Mouse (Mus musculus) left cerebral cortex, postnatal 4 days (tissue): Measurements from ENCODE around the gene Rpl7l1. TPM values are rescaled to one million over a fixed set of nuclear protein-coding genes. Genes with fewer than 3 reads are reported as not detected.

Source experiments
- DNase-seq: peaks from one replicate; pipeline ENCODE4 v3.0.0-alpha.2; 2022
- intact Hi-C: fragments of 180-260 bp; cut with DNase I; formaldehyde crosslinking; loops from one replicate; pipeline ENCODE4 v1.15.1; 2025
- total RNA-seq, 2 experiments: library from RNA; stranded (reverse); gene quantifications; 2 replicates each; pipeline ENCODE4 v1.2.3; 2021

Gene Rpl7l1
- total RNA-seq, 2 experiments from 2014 or later: 47.3 to 58.3 TPM

DNA sequence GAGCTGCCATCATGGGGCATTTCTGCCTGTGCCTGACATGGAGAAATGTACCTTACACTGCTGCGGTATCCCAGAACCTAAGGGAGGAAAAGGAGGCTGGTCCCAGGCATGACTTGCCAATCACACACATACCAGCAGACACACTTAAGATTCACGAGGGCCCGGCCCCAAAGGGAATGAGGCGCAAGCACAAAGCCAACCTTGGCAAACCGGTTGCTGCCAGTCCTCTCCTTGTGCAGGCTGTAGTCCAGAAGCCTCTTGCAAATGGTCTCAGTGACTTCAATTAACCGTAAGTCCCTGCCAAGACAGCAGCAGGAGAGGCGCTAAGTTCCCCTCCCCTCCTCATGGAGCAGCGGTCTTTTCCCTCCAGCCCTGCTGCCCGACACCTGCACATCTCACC lies 39.5 kb downstream of the Rpl7l1 start:
- intact Hi-C loops: no loop called here

GRCm38 (mm10) chr17:46741305-46741704 lies 41.2 kb downstream of the Rpl7l1 start:
- intact Hi-C loops: no loop called here

More for the DNA sequence above, 39.5 kb downstream of the Rpl7l1 start:
- DNase-seq: no peak

GRCm38 (mm10) chr17:46736160-46736559 lies 46.3 kb downstream of the Rpl7l1 start:
- intact Hi-C loops: no loop called here

More at GRCm38 (mm10) chr17:46741305-46741704, 41.2 kb downstream of the Rpl7l1 start:
- DNase-seq: no peak

GRCm38 (mm10) chr17:46735287-46735686 lies 47.2 kb downstream of the Rpl7l1 start:
- DNase-seq: no peak
- intact Hi-C loops: no loop called here

More at GRCm38 (mm10) chr17:46736160-46736559, 46.3 kb downstream of the Rpl7l1 start:
- DNase-seq: peak; percentile 21

GRCm38 (mm10) chr17:46734055-46734454 lies 48.4 kb downstream of the Rpl7l1 start:
- intact Hi-C loops: no loop called here
- DNase-seq: no peak

DNA sequence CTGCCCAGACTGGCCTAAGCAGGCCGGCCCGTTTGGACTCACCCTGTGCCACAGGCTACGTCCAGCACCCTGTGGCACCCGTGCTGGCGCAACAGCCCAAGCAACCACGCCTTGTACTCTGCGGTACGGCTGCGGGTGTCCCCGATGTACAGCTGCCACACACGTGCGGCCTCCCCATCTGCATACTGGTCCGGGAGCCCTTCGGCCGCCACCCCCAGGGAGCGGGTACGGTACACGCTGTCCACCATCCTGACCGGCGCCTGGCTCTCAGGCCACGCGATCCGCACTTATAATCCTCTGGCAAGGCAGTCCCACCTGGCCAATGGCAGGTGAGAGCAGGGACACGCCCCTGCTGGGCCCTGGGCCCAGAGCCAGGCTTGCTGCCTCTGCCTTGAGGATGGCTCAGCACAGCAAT lies 53.6 kb downstream of the Rpl7l1 start, which contains the start of gene Gnmt:
Gene Gnmt (minus strand): TSS at position 265 of the 415 bp plus-strand sequence.
- intact Hi-C loops: no loop called here
- peak; percentile 54 for DNase-seq

DNA sequence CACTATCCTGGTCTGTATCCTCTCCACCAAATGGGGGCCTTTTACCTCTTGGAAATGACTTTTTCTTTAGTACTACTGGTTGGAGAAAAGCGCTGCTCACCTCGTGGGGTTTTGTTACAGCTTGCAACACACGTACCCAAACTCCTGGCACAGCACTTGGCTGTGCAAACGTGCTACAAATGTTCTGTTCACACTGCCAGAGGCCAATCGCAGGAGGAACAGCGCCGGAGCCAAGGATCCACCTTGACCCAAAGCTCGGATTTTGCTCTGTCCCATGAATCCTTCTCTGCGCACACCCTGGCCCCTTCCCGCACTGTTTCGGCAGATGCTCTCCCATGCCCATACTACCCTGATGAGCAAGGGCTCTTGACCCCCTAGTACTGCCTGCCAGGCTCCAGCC lies 54.0 kb downstream of the Rpl7l1 start:
- intact Hi-C loops: no loop called here
- DNase-seq: no peak

DNA sequence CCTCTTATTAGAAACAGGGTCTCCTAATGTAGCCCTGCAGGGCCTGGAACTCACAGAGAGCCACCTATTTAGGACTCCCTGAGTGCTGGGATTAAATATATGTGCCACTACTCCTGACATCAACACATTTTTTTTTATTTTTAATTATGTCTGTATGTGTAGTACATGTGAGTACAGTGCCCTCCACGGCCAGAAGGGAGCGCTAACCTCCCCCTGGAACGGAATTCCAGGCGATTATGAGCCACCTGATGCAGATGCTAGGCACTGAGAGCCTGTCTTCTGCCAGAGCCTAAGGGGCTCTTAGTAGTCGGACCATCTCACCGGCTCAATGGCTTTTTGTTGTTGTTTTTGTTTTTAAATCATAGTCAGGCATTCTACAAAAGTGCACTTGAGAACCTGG lies 54.5 kb downstream of the Rpl7l1 start:
- intact Hi-C loops: no loop called here
- DNase-seq: peak; percentile 36

- no peak for DNase-seq
- intact Hi-C loops: no loop called here
These were observed 55.2 kb downstream of the Rpl7l1 start for GRCm38 (mm10) chr17:46727271-46727670.

DNA sequence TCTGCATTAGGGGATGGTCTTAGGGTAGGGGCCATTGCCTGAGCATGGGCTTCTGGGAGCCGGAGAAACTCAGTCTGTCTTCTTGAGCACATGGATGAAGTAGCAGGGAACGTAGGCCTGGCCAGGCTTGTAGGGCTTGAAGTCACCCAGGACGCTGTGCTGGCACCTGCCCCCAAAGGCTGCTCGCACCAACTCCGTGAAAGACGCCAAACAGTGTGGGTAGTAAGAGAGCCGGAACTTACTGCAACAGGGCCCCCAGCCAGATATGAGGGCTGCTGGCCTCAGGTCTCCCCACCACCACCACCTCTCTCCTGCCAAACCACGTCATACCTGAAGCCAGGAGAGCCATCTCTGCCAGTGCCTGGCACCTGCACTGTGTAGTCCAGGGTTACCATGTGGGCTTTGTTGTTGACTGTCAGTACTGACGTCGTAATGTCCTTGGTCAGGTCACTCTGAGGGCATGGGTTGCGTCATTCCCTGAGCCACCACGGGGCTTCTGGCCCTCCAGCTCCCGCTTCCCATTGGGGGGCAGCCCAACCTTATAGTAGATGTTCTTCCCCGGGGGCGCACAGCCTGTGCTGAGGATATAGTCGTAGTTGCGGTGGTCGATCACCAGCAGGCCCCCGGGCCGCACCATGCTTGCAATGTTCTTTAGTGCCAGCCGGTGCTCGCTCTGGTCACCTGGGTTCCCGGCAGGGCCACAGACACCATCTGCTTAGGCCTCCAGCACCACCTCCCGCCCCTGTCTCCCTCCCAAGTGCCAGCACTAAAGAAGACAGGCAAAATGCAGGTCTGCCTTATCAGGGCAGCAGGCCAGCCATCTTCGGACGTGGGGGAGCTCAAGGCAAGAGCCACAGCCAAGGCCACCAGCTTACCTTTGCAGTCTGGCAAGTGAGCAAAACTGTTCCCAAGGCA lies 56.5 kb downstream of the Rpl7l1 start:
- intact Hi-C loops: no loop called here
- DNase-seq: peak; percentile 35

DNA sequence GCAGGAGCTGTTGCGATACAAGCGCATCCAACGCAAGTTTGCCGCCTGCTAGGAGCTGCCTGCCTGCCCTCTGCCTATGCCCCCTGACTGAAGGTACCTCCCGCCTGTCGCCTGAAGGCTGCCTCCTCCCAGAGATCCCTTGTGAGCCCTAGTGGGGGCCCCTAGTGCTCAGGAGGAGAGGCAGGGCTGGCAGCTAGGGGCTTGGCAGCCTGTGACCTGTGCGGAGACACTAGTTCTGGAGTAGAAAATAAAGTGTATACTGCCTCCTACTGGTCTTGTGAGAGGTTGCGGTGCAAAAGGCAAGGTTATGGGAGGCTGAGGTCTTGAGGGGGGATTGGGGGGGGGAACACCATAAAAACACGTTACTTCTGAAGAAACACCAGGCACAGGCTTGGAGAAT lies 57.2 kb downstream of the Rpl7l1 start:
- intact Hi-C loops: no loop called here
- DNase-seq: peak; percentile 50

DNA sequence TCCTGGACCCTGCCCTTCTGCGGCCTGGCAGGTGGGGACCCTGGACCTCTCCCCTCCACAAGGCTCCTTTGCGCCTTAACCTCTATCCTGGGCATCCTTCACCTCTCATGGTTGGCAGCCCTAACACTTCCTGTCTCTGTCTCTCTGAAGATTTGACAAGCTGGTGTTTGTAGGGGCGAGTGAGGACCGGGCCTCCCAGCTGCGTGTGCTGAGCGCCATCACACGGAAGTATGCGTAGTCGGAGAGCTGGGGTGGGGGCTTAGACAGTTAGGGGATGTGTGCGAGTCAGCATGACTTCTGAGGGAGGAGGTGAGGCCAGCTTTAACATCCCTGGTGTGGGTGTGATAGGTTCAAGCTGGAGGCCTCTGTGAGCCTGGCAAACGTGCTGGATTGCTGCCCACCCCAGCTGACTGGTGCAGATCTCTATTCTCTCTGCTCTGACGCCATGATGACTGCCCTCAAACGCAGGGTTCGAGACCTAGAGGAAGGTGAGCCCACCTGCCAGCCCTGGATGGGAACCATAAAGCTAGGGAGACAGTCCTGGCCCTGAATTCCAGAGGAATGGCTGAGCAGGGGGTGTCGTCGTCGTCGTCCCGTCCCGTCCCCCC lies 57.9 kb downstream of the Rpl7l1 start:
- intact Hi-C loops: no loop called here
- DNase-seq: no peak

Other genes starting within 250 kb of the Rpl7l1 start
- gene Cul9, start 236.3 kb downstream of the Rpl7l1 start, total RNA-seq: 10 to 100 TPM; 48.0 to 49.9 TPM
- 10 to 100 TPM; 55.2 to 58.1 TPM for gene Srf, start 226.5 kb downstream of the Rpl7l1 start, total RNA-seq
- 10 to 100 TPM; 29.8 to 30.6 TPM for gene Ptk7, start 153.2 kb downstream of the Rpl7l1 start, total RNA-seq
- 10 to 100 TPM; 18.9 to 20.4 TPM for gene Klc4, start 136.7 kb downstream of the Rpl7l1 start, total RNA-seq
- gene Mrpl2, start 136.4 kb downstream of the Rpl7l1 start, total RNA-seq: 10 to 100 TPM; 34.3 to 43.6 TPM
- 10 to 100 TPM; 64.7 to 71.0 TPM for gene Cul7, start 132.3 kb downstream of the Rpl7l1 start, total RNA-seq
- gene Rrp36, start 108.3 kb downstream of the Rpl7l1 start, total RNA-seq: 10 to 100 TPM; 19.0 to 22.7 TPM
- gene Mea1, start 103.9 kb downstream of the Rpl7l1 start, total RNA-seq: 100 to 1,000 TPM; 135 to 147 TPM
- gene Klhdc3, start 101.8 kb downstream of the Rpl7l1 start, total RNA-seq: 100 to 1,000 TPM; 151 to 155 TPM
- gene Ppp2r5d, start 77.6 kb downstream of the Rpl7l1 start, total RNA-seq: 100 to 1,000 TPM in 1 of 2 experiments, 10 to 100 TPM in 1; 99.6 to 100 TPM
- gene Pex6, start 71.2 kb downstream of the Rpl7l1 start, total RNA-seq: 10 to 100 TPM; 30.9 to 32.0 TPM
- under 1 TPM; 0.88 to 0.89 TPM for gene Gnmt, start 53.5 kb downstream of the Rpl7l1 start, total RNA-seq
- gene Cnpy3, start 30.5 kb downstream of the Rpl7l1 start, total RNA-seq: 10 to 100 TPM; 50.8 to 53.2 TPM
- gene Ptcra, start 19.0 kb downstream of the Rpl7l1 start, total RNA-seq: not detected
- gene 2310039H08Rik, start 10.0 kb downstream of the Rpl7l1 start, total RNA-seq: 10 to 100 TPM; 18.7 to 21.1 TPM
- gene Bicral, start 75.8 kb upstream of the Rpl7l1 start, total RNA-seq: 10 to 100 TPM; 42.2 to 45.3 TPM
- gene Tbcc, start 108.0 kb upstream of the Rpl7l1 start, total RNA-seq: 10 to 100 TPM; 23.4 to 28.5 TPM
- gene Prph2, start 127.8 kb upstream of the Rpl7l1 start, total RNA-seq: not detected
- gene Ubr2, start 227.9 kb upstream of the Rpl7l1 start, total RNA-seq: 10 to 100 TPM; 51.7 to 55.3 TPM